ENCODE assay signal across 17 mouse cellular contexts in the genomic region with DNA sequence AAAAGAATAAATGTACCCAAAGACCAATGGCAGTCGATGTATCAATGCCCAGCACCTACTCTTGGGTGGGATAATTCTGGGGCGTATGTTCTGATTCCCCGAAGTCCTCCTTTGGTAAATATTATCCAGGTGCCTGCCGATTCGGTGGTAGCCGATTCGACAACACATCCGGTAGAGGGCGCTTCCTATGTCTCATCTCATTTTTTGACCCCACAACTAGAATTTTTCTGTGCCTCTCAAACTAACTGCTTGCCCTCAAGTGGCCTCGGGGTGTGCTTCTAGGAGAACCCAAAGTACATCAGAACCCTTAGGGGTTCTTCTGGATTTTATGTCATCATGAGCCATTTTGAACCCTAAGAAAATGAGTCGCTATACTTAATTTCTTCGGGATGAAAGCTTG.
"Had no signal": no experiment of that assay in that cellular context is flagged by ENCODE, and none has a peak within 500 bp of the region (broad histone marks: within the 10 kb centered on the region; RNA-seq: fewer than 3 reads in every experiment).

No protein-coding gene starts in this region.

- H3K4me3 ChIP-seq: left cerebral cortex, adult 2 months; limb, embryonic 10.5 days; lung, embryonic 15.5 days; megakaryocyte, embryonic 14.5 days; midbrain, embryonic 15.5 days; neural tube, embryonic 13.5 days had no signal

- H3K36me3 ChIP-seq: limb, embryonic 10.5 days; lung, embryonic 15.5 days; midbrain, embryonic 15.5 days; neural tube, embryonic 13.5 days had no signal

- ATAC-seq: inflammation-experienced regulatory T-cells, adult 6 months; liver, postnatal 0 days; midbrain, embryonic 15.5 days had no signal

- DNase-seq: kidney, adult 18-20 months; kidney, postnatal 25 days; liver, postnatal 0 days; lung, postnatal 14 days; right cerebral cortex, postnatal 14 days; thymus, adult 2 months; thymus, postnatal 25 days had no signal

- H3K27me3 ChIP-seq: lung, embryonic 15.5 days; midbrain, embryonic 15.5 days; neural tube, embryonic 13.5 days had no signal

- H3K9ac ChIP-seq: liver, postnatal 0 days; lung, embryonic 15.5 days; midbrain, embryonic 15.5 days; neural tube, embryonic 13.5 days had no signal

- H3K27ac ChIP-seq: left cerebral cortex, adult 2 months; limb, embryonic 10.5 days; macrophage; midbrain, embryonic 15.5 days; neural tube, embryonic 13.5 days had no signal

- H3K4me2 ChIP-seq: liver, embryonic 11.5 days; lung, embryonic 15.5 days; midbrain, embryonic 11.5 days; midbrain, embryonic 15.5 days; neural tube, embryonic 13.5 days had no signal

- H3K9me3 ChIP-seq: limb, embryonic 10.5 days; lung, embryonic 15.5 days; midbrain, embryonic 15.5 days; neural tube, embryonic 13.5 days had no signal
